Mouse (Mus musculus) R1 (cell line): ENCODE measurements around the gene Ate1.

Source experiments
- DNase-seq: peaks from one replicate; pipeline ENCODE4 v3.0.0-alpha.2; 2018; ENCODE audit warnings: low read depth, low spot score

The Ate1 gene

DNA sequence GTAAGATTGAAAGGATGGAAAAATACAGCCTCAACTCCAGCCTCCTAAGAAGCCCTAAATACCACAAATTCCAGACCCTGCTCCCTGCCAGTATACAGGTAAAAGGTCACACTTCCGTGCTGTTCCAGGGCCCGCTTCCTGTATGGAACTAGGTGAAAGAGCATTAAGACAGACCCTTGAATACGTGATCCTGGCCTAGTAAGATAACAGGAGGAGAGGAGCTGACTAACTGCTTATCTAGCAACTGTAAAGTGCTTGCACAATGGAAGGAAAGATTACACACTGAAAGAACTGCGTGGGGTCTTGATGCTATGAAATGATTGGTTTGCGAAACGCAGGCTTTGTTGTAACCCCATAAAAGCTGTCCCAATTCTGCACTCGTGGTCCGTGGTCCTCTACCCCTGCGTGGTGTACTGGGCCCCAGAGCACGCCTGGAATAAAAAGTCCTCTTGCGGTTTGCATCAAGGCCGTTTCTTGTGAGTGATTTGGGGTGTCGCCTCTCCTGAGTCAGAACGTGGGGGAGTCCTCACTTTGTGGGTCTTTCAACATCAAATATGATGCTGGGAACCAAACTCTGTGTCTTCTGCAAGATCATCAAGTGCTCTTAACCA, 748 bp upstream of the Ate1 start:
- DNase-seq, result peak; percentile 82

DNA sequence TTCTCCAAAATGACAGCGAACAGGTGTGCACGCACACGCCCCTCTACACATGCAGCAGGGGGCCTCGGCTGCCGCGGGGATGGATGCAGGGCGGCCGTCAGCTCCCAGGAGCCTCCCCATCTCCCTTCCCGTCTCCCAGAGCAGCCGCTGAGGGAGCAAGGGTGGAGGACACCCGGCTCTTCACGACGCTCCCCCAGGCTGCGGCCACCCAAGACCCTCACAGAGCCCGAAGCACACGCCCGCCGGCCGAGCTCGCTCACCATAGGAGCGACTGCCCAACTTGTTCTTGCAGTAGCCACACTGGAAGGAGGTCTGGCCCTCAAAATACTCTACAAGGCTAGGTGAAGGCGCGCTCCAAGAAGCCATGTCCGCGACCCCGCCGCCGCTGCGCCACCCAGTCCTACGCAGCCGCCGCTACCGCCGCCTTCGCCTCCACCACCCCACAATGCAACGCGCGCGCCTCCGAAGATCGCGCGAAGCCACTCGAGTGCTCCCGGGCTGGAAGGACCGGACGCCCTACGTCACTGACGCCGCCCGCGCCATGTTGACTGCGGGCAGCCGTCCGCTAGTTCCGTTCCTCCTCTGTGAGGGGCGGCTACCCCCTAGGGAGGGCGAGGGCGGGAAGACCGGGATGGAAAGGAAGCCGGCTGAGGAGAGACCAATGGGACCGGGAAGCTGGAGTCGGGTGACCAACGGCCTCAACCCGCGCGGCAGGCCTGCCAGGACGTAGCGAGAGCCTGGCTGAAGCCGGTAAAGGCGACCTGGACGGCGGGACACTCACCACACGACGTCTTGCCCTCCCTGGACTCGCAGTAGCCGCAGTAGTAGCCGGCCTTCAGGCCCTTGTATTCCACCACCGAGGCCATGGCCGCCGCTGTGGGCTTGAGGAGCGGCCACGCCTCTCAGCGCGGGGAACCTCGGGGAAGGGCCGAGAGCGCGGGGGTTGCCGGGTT, 797 bp downstream of the Ate1 start:
- DNase-seq, result peak; percentile 94

DNA sequence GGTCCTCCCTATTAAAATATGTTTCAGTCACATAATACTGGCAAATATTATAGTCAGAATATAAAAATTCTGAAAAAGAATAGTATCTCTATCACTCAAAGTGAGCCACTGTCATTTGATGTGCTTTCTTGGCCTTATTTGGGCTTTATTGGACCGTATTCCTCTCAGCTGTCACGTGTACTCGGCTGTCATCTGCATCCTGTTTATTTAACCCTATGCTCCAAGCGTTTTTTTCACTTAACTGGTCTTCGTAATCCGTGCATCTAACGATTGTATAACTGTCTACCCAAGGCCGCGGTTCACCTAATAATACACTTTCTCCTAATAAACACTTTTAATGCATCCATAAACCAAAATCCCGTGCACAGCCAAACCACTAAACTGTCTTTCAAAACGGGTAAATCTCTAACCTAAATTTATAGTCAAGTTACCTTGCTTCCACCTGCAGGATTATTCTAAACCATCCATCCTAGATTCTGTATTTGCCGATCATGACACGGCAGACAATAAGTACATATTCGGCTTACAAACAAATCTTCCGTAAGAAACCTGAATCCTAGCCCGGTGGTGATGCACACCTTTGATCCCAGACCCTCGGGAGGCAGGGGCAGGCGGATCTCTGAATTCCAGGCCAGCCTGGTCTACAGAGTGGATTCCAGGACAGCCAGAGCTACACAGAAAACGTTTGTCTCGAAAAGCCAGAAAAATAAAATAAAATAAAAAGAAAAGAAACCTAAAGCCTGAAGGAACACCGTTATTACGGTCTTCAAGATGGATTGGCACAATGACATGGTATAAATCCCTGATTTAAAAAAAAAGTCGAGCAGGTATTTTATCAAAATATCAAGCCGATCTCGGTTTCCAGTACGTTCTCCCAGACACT, 1.7 kb downstream of the Ate1 start:
- DNase-seq, result no peak

DNA sequence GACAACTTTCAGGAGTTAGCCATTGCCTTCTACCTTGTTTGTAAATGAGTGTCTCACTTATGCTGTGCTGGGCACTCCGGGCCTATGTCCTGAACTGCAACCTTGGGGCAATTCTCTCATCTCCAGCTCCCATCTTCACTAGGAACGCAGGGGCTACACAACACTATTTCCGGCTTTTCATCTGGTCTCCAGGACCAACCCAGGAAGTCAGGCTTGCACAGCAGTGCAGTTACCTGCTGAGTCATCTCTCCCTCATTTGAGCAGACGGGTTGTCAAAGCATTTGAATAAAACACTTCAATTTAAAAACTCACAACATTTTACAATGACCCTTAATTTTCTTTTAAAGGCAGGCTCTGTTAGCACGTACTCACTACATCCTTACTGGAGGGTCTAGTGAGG, 9.9 kb downstream of the Ate1 start:
- DNase-seq, result peak; percentile 51

DNA sequence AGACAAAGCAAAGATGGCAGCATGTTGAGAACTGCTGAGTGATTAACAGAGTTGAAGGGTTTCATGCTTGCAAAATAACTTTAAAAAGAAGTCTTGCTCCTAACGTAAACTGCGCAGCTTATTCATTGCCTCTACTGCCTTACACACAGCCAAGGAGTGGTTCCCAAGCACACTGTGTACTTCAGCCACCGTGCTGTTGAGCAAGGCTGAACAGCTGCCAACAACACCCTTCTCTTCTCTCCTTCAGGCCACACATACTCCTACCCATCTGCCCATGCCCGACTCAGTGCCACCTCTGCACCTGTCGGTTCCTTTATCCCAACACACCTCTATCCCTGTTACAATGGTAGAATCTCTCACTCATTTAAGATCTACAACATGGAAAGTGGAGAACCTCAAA, 17.2 kb downstream of the Ate1 start:
- no peak for DNase-seq

DNA sequence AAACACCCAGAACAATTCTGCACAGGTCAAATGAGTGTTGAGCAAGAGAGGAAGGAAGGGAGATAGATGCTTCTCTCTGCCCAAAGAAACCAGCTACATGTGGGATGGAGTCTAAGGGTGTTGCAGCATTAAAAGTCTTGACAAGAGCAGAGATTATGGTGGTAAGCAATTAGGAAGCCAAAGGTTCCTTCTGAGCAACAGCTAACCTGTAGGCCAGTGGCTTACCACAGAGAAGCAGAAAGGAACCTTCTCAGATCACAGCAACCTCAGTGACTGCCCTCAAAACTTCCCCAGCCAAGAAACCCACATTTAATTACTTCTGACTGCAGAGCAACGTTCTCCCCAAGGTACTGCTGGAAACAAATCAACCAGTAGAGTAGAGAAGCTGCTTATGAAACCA, 18.7 kb downstream of the Ate1 start:
- DNase-seq, result no peak

DNA sequence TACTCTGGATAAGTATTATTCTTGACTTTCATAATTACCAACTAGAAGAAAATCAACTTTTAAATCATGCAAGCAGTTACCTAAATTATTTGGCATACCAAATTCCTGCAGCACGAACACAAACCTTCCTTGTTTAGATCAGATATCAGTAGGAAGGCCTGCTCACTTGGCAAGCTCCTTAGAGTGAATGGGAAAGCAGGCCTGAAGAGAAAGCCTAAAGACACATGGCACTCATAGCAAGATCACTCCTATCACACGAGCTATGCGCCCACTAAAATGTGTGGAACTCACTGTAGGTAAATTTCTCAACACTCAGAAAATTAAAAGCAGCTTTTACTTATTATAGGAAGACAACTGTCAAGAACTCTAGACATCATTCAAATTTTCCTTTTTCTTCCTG, 26.8 kb downstream of the Ate1 start:
- no peak for DNase-seq

DNA sequence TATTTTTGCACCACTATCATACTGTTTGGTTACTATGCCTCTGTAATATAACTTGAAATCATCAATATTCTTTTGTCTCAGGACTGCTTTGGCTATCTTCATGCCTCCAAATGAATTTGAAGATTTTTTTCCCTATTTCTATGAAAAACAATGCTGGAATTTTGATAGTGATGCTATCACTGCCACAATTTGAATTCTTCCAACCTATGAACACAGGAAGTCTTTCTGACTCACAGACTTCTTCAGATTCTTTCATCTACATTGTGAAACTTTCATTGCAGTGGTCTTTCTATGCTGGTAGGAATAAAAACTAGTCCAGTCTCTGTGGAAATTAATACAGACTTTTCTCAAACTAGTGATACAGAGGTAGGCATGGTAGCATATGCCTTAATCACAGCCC, 28.1 kb downstream of the Ate1 start:
- DNase-seq, result no peak

DNA sequence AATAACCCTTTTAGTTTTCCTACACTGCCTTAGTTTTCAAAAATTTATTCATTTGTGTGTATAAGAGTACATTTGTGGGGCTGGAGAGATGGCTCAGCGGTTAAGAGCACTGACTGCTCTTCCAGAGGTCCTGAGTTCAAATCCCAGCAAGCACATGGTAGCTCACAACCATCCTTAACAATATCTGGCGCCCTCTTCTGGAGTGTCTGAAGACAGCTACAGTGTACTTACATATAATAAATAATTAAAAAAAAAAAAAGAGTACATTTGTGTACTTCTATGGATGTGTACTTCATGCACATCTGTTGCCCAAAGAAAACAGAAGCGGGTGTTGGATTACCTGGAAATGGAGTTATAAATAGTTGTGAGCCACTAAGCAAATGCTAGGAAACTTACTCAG, 41.2 kb downstream of the Ate1 start:
- peak; percentile 25 for DNase-seq

DNA sequence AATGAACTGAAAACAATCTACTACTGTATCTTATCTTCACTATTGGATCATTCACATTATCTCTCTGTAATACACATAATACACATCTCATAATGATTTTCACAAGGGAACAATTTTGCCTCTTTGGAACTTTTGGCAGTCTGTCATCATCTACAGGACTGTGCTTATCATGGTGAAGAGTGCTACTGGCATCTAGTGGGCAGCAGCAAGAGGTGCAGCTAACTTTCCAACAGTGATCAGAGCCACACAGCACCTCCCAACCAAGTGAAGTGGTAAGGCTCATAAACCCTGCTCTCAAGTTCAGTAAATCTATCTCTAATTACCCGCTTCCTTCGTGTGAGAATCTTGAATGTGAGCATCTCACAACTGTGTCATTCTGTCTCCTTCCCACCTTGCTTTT, 44.2 kb downstream of the Ate1 start:
- peak; percentile 52 for DNase-seq

DNA sequence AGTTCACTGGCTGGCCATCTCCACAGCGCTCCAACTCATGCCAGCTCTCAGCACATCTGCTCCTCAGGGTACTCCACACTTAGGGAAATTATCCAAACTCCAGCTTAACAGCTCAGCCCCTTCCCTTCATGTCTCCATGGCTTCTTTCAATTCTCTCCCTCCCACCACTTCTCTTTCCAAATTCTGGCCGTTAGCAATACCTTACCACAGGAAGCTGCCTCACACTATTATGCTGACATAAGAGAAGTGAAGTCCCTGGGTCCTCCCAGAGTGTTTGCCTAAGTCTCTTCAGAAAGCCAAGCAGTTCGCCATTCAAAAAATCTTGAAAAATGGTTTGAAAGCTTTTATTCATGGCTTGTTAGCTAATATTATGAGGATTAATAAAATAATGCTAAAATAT, 46.3 kb downstream of the Ate1 start:
- DNase-seq, result no peak

DNA sequence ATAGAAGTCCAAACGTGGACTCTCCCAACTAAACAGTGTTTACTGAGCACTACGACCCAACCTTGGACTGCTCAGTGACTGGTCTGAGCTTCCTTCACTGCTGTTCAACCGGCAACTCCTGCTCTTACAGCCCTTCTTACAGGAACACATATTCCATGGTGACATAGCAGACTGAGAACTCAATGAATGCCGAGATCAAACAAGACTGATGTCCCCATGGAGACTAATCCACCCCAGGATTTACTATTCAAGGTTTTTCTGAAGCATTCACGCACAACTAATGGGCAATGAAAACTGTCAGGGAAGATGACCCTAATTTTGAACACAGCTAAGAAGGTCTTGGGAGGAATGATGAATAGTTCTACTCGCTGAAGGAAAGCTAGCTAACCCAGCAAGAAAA, 47.5 kb downstream of the Ate1 start:
- DNase-seq, result no peak

DNA sequence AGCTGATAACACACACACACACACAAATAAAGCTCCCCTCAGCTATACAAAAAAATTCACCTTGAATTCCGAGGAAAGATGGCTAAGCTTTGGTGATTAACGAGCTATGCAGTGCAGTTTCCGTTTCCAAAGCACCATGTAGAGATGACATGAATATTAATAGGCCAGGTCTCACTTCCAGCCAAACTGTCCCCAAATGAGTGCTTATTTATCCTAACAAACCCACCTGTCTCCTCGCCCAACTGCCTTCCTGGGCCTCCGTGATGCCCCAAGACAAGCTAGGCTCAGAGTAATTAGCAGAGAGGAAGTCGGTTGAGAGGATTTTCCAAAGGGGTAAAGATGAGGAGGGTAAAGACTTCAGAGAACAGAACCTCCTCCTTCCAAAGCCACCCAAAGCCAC, 49.1 kb downstream of the Ate1 start:
- peak; percentile 13 for DNase-seq

DNA sequence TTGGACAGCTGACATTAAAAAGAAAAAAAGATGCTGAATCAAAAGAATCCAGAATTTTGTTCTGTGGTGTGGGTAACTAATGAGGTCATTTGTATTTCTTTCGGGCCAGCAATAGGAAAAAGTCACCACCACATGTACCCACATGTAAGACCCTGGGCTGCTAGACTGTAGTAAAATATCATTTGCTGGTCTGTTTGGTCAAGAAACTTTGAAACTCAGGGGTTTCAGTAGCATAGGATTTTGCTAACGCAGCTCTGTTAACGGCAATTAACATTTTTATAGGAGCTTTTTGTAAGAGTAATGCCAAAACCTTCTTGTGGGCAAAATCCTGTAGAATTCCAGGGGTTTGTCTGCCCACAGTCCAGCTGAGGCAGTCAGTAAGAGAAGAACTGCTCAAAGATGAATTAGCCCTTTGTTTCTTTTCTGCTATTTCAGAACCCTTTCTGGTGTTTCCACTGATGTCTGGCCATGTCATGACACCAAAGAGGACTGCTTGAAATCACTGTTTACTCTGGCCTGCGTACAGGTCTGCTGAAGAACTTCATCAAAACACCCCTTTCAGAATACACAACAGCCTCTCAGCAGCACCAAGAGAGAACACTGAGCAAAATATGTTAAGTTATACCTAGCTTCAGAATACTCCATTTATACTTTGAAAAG, 64.5 kb downstream of the Ate1 start:
- DNase-seq, result no peak

DNA sequence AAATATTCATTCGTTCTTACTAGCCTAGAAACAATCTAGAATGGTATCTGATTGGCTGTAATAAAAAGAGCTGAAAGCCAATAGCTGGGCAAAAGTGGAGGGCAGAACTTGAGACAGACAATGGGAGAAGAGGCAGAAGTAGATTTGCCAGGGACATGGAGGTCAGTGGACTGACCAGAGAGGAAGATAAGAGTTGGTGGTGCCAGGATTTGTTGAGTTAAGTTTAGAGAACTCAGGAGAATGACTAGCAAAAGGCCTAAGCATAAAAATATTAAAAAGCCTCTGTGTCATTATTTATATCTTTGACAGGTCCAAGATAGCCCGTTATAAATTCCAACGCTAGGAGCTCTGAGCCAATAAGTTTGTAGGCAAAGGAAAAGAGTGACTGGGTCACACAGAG, 65.9 kb downstream of the Ate1 start:
- no peak for DNase-seq

DNA sequence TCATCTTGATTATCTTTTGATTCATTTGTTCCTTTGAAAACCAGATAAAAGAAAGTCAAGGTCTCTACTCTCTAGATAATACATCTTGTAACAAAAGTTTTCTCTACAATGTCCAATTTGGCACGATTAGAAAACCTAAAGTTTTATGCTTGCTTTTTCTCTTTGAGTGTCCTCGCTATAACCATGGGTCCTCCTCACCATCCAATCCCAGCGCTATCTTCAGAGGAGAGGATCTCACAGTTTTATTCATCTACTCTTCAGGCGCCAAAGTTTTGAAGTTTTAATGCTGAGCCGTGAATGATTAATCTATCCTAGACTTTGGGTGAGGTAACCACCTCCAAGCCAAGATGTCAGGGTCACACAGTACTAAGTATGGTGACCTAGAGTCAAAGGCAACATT, 84.4 kb downstream of the Ate1 start:
- no peak for DNase-seq

DNA sequence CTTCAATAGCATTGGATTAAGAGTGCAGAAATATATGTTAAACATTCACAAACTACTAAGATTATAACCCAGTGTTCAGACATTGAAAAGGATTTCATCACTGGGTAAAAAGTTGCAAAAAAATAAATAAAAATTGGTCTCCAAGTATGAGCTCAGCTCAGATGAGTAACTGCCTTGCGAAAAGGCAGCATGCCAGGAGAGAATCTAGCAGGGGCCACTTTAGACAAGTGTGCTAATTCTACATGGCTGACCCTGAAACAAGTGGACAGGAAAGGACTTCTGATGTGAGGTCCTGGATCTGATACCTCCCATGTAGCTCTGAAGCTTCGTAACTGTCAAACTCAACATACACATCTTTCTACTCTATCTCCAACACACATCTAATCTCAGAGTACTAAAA, 88.0 kb downstream of the Ate1 start:
- DNase-seq, result no peak

DNA sequence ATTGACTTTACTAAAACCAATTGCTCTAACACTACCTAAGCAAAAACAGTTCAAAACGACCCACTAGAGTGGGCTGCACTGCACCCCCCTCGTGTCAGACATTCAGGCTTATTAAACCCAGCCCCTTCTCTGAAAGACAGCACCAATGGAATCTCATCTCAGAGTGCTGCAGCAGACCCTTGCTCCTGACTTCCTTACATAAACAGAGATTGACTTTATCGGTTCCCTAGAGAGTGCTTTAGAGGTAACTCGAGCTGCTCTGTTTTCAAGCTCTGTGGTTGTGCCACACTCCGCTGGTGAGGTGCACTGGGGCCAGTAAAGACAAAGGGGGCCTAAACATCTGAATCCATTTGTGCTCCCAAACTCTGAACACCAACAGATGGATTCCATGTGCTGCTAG, 93.6 kb downstream of the Ate1 start:
- DNase-seq, result no peak

DNA sequence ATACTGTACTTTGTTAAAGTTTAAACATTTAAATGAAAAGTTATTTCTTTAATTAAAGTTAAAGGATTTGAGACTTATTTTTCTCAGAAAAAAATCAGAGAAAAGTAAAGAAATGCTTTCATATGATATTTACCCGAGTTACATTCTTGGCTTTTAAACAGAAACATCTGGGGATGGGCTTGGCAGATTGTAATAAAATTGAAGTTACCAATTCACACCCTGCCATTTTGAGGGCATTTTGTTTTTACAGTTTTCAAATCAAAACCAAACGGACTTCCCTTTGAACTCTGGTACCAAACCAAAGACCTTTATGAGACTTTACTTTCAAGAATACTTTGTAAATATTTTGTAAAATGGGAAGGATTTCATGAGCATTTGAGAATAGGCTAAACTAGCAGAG, 94.2 kb downstream of the Ate1 start:
- no peak for DNase-seq

DNA sequence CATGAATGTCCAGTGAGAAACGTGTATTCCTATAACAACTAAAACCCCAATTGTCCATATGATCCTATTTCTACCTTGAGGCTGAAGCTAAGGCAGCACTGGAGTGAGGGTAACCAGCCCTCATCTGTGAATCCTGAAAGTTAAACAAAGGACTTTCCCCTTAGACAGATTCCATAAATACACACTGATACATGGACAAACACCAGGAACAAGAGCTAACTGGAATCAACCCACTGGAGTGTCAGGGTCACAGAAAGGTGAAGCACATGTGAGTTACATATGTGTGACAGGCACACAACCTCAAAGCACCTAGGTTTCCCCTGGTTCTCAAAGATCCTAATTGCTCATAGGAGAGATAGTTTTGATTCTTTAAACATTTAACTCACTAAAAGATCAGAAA, 100.2 kb downstream of the Ate1 start:
- no peak for DNase-seq

DNA sequence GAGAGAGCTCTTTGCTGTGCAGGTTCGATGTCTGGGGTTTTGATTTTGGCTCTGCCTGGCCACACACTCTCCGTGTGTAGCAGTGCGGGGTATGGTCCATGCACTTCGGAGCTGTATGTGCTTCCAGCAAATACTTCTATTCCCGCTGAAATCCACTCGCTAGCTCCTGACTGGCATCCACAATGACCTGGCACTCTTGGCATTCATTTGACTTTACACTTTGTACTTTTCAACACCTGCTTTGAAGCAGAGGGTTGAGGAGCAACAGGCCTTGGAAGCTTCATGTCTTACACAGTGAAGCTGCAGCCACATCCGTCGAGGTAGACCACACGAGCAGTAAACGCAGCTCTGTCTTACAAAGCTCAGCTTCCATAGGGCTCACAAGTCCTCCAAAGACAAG, 112.5 kb downstream of the Ate1 start:
- DNase-seq, result no peak

DNA sequence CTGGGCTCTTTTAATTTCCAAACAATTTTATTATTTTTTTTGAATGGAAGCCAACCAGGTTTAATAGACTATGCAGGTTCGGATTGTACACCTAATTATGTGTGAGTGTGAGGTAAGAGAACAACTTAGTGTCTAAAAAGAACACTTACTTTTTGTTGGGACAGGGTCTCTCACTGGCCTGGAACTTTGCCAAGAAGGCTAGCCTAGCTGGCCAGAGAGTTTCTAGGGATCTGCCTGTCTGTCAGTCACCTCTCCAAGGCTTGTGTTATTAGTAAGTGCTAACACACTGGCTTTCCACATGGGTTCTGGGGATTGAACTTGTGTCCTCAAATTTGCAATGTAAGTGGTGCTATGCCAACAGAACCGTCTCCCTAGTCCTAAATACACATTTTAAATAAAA, 116.8 kb downstream of the Ate1 start:
- no peak for DNase-seq
